Mouse (Mus musculus) T-helper 1 cell (primary cell): ENCODE data around the gene Eif2b3.

ENCODE experiments used
- in situ Hi-C: fragments of 300-600 bp; cut with MboI, MseI; formaldehyde crosslinking; loops from one replicate; pipeline ENCODE4 v1.15.1; 2025; ENCODE audit warnings: high pct_unique_total_duplicates

Eif2b3 gene

GRCm38 (mm10) chr4:117094626-117095361 is 75.6 kb downstream of the Eif2b3 start:
- in situ Hi-C loops: loop anchor here (5.0 kb wide), 1 partner anchor 97 kb away; the partner anchor contains the start of gene Hectd3

DNA sequence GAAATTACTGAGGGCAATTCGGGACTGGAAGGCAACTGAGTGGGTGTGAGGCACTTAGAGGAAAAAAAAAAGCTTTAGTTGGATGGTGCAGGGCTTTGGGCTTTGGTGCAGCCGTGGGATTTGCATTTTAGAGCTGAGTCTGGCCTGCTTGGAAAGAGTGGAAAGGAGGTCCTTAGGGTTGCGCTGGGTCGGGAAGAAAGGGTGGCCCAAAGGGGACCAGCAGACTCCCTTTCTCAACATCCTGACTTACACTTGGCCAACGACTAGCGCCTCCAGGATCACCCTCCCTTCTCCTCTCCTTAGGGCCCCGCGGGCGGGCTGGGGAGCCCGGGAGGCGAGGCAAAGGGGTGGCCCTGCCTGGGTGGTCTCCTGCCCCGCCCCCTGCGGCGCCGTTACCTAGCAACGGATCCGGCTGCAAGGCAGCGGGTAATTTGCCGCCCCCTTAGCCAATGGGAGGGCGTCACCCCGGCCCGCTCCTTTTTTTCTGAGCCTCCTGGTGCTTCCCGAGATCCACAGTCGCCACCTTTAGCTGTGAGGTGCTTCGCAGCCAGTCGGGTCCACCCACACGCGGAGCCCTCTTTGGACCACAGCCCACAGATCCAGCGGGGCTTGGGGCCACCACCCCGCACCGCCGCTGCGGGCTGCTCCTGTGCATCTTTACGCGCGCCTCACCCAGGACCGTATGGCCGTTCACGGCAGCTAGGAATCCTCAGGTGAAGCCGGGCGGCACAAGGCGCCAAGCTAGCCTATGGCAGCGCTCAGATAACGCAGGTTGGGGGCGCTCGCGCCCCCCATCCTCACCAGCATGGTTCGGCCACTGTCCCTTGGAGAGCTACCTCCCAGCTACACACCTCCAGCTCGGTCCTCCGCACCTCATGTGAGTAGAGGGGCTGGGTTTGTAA is 76.6 kb downstream of the Eif2b3 start, which contains the start of gene Ptch2:
Gene Ptch2, plus strand, starts transcription at position 525 of the 902 bp plus-strand sequence.
- in situ Hi-C loops: loop anchor here (5.0 kb wide), 1 partner anchor 99 kb away; the partner anchor contains the start of gene Hectd3

DNA sequence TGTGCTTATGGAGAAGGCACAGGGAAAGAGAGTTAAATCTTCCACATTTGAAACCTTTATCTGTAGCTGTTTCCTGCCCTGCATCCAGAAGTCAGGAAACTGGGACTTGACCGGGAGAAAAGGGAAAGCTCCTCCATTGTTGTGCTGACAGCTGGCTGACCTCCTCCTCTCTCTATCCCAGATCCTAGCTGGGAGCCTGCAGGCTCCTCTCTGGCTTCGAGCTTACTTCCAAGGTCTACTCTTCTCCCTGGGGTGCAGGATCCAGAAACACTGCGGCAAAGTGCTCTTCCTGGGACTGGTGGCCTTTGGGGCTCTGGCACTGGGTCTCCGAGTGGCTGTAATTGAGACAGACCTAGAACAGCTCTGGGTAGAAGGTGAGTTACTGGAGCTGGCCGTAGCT is 77.5 kb downstream of the Eif2b3 start:
- in situ Hi-C loops: loop anchor here (5.0 kb wide), 1 partner anchor 99 kb away; the partner anchor contains the start of gene Hectd3

- in situ Hi-C loops: loop anchor here (5.0 kb wide), 1 partner anchor 101 kb away; the partner anchor contains the start of gene Hectd3
Observed at GRCm38 (mm10) chr4:117097969-117098763, 79.0 kb downstream of the Eif2b3 start.

GRCm38 (mm10) chr4:117098764-117099036 is 79.5 kb downstream of the Eif2b3 start:
- in situ Hi-C loops: loop anchor here (5.0 kb wide), 1 partner anchor 101 kb away; the partner anchor contains the start of gene Hectd3

DNA sequence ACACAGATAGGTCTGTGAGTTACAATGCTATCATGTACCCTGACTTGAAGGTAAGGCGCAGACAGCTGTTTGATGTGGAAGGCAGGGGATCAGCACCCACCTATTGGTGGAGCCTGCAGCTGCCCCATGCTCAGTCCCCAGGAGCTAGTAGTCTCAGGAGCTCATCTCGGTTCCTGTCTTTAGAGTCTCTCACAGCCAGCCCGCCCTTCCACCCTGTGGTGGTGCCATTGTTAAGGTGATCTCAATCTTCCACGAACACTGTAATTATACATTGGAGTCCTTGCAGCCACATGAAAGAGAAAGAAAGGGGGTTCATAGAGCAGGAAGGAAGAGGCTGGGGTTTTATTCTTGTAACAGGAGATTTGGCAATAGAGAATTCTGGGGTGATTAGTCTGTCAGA is 80.8 kb downstream of the Eif2b3 start:
- in situ Hi-C loops: no loop called here

DNA sequence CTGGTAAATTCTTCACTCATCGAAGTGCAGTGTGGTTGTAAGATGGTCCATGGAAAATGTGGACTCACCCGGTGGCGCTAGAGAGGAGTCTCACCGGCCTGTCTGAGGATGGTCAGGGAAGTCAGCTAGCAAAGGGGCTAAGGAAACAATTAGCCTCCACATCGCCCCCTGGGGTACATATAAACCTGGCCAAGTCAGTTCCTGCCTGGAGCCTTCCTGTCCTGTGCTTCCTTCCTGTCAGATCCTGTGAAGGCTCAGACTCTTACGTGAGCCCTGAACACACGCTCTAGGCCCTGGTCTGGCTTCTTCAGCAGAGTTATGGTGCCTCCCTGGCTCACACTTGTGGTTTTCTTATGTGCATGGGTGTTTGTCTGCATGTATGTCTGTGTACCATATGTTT is 82.0 kb downstream of the Eif2b3 start:
- in situ Hi-C loops: no loop called here

GRCm38 (mm10) chr4:117104672-117105071 is 85.5 kb downstream of the Eif2b3 start:
- in situ Hi-C loops: no loop called here

- in situ Hi-C loops: no loop called here
Observed at GRCm38 (mm10) chr4:117105127-117105526, 85.9 kb downstream of the Eif2b3 start.

- in situ Hi-C loops: no loop called here
Observed at GRCm38 (mm10) chr4:117107813-117108523, 88.8 kb downstream of the Eif2b3 start.

DNA sequence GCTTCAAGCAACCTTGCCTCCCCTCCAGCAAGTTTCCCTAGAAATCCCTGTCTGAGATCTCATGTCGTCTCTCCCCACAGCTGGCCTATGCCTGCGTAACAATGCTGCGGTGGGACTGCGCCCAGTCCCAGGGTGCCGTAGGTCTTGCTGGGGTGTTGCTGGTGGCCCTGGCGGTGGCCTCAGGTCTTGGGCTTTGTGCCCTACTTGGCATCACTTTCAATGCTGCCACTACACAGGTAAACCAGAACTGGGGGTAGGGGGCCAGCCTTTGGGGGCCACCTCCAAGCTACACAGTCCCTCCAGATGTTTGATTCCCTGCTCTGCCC is 89.3 kb downstream of the Eif2b3 start:
- in situ Hi-C loops: no loop called here

DNA sequence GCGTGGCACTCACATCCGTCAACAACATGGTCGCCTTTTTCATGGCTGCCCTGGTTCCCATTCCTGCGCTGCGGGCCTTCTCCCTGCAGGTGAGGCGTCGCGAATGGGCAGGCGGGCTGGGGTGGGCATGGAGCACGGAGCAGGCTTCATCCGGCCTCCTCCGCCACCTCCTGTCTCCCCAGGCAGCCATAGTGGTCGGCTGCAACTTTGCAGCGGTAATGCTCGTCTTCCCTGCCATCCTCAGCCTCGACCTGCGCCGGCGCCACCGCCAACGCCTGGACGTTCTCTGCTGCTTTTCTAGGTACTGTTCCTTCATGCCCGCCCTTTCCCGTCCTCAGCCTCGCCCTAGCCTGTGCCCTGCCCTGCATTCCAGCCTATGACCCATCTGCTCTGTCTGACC is 90.1 kb downstream of the Eif2b3 start:
- in situ Hi-C loops: no loop called here

DNA sequence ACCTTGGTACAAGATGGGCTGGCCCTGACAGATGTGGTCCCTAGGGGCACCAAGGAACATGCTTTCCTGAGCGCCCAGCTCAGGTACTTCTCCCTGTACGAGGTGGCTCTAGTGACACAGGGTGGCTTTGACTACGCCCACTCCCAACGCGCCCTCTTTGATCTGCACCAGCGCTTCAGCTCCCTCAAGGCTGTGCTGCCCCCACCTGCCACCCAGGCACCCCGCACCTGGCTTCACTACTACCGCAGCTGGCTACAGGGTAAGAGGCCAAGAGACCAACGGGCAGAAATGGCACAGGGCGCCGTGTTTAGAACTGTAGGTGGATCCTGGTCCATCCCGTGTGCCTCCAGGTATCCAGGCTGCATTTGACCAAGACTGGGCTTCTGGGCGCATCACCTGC is 91.0 kb downstream of the Eif2b3 start:
- in situ Hi-C loops: no loop called here

GRCm38 (mm10) chr4:117110985-117111384 is 91.8 kb downstream of the Eif2b3 start:
- in situ Hi-C loops: no loop called here

- in situ Hi-C loops: no loop called here
Observed at GRCm38 (mm10) chr4:117113237-117113636, 94.0 kb downstream of the Eif2b3 start.

DNA sequence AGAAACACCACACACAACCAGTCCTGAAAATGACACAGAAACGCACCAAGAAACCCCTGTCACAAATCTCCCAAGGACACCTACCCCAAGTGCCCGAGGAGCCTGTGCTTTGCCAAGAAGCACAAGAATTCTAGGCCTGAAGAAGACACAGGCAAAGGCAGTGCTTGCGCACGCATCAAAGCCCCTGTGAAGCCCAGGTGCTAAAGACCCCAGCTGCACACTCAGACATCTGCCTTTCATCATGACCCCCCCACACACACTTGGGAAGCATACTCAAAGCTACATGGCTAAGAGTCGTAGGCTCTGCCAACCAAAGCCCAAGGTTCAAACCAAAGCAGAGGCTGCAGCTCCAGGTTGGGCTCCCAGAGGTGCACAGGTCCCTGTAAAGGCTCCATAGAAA is 96.4 kb downstream of the Eif2b3 start:
- in situ Hi-C loops: no loop called here

GRCm38 (mm10) chr4:117117931-117118330 is 98.7 kb downstream of the Eif2b3 start:
- in situ Hi-C loops: no loop called here

GRCm38 (mm10) chr4:117119636-117120035 is 100.4 kb downstream of the Eif2b3 start:
- in situ Hi-C loops: no loop called here

DNA sequence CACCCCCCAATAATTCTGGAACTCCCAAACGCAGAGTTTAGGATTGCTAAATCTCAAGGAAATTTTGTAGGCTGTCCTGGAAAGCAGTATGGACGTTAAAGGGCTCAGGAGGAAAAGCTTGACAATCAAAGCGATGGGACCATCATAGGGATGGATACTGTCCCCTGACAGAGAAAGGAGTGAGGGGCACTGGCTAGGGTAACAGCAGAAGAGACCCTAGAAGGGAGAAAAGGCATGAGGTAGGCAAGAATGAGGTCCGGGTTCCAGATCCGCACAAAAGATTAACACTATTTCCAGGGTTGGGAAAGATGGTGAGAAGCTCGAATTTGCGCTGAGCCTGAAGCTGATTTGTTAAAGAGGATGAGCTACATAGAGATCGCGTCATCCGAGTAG is 100.8 kb downstream of the Eif2b3 start:
- in situ Hi-C loops: no loop called here

GRCm38 (mm10) chr4:117120445-117121414 is 101.5 kb downstream of the Eif2b3 start:
- in situ Hi-C loops: no loop called here
